Mouse (Mus musculus) forebrain, embryonic 12.5 days (tissue): ENCODE data around the gene Galnt2. TPM values are rescaled to one million over a fixed set of nuclear protein-coding genes. Genes with fewer than 3 reads are reported as not detected.

Experiments
- ATAC-seq: fragments of 200-750 bp; cut with Nextera tagmentation; 2 replicates; pipeline ENCODE4 v1.8.0; 2017; ENCODE audit warnings: moderate TSS enrichment; ENCODE audit not compliant: low FRiP score
- H3K27ac ChIP-seq: fragments of 300-500 bp; sonication (generic); 2 replicates; pipeline ENCODE4 v1.5.1; 2016; ENCODE audit warnings: mild to moderate bottlenecking
- H3K27me3 ChIP-seq: fragments of 300-500 bp; sonication (generic); 2 replicates; pipeline ENCODE4 v1.6.1; 2016; ENCODE audit warnings: mild to moderate bottlenecking
- H3K36me3 ChIP-seq: fragments of 300-500 bp; sonication (generic); replicated peaks from 2 replicates; pipeline ENCODE4 v1.6.1; 2016; ENCODE audit warnings: mild to moderate bottlenecking
- H3K4me1 ChIP-seq: fragments of 300-500 bp; sonication (generic); 2 replicates; pipeline ENCODE4 v1.6.1; 2016
- H3K4me2 ChIP-seq: fragments of 300-500 bp; sonication (generic); 2 replicates; pipeline ENCODE4 v1.6.1; 2016; ENCODE audit warnings: mild to moderate bottlenecking, moderate library complexity
- H3K4me3 ChIP-seq: fragments of 300-500 bp; sonication (generic); replicated peaks from 2 replicates; pipeline ENCODE4 v1.5.1; 2016; ENCODE audit warnings: mild to moderate bottlenecking
- H3K9ac ChIP-seq: fragments of 300-500 bp; sonication (generic); 2 replicates; pipeline ENCODE4 v1.6.1; 2016; ENCODE audit warnings: mild to moderate bottlenecking
- H3K9me3 ChIP-seq: fragments of 300-500 bp; sonication (generic); 2 replicates; pipeline ENCODE4 v1.6.1; 2016
- WGBS: fragments of 180-500 bp; shearing (Covaris S2); methylation state at CpG from one replicate; pipeline ENCODE4 v1.1.7; 2016; 5-methylcytosine and 5-hydroxymethylcytosine counted together
- polyA plus RNA-seq: library from polyadenylated mRNA; unstranded; fragments of >200 nt; fragmentation: Nextera tagmentation; extraction: Ambion mirVana; gene quantifications from 2 replicates; pipeline ENCODE4 v1.2.1, GENCODE M21; 2016

Gene Galnt2
- polyA plus RNA-seq: 62.5 and 71.8 TPM in 2 replicates

- under 1% methylated on average over 50 of the region's 53 CpGs for WGBS
- H3K4me3 ChIP-seq: peak within 1 kb of the TSS; percentile 92
Observed at GRCm38 (mm10) chr8:124231176-124231484, at the start of gene Galnt2. TSS of gene Galnt2 (plus strand) at chr8:124231391.

DNA sequence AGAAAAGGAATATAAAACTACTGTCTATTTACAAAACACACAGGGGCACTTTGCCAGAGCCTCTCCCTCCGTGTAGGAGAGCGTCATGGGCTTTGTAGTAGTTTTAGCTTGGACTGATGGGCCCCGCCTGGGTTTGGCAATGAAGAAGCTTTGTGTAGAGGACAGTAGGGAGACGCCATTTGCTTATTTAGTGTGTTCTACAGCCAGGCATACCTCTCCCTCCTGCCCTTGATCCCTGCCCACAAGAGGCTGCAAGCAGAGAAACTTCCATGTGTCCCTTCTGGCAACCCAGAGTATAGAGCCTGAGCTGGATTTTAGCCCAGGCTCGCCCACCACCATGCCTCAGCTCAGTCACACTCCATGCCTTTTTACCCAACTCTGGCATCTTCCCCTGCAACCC is 49.4 kb upstream of the Galnt2 start:
- Histone ChIP-seq H3K36me3 (no peaks in the 10 kb centered on the region), H3K27ac (no peak overlapping the region), H3K4me1 (peaks cover 4% of the 10 kb centered on the region; the same call in 1 of the 2 replicates), H3K4me2 (no peak overlapping the region), H3K4me3 (no peak overlapping the region), H3K9me3 (no peaks in the 10 kb centered on the region), H3K9ac (no peak overlapping the region), H3K27me3 (no peaks in the 10 kb centered on the region)
- no peak for ATAC-seq
- 88% methylated on average over 5 of the region's 5 CpGs for WGBS

More at GRCm38 (mm10) chr8:124231176-124231484, at the start of gene Galnt2:
- Histone ChIP-seq H3K4me2 (peak within 1 kb of the TSS; percentile 84), H3K27me3 (peaks cover 3% of the 10 kb centered on the region; the same call in 1 of the 2 replicates), H3K27ac (peak within 1 kb of the TSS; percentile 71), H3K9ac (peak within 1 kb of the TSS; percentile 92), H3K36me3 (no peaks in the 10 kb centered on the region), H3K9me3 (no peaks in the 10 kb centered on the region), H3K4me1 (peaks cover 33% of the 10 kb centered on the region)
- peak; percentile 88 for ATAC-seq

DNA sequence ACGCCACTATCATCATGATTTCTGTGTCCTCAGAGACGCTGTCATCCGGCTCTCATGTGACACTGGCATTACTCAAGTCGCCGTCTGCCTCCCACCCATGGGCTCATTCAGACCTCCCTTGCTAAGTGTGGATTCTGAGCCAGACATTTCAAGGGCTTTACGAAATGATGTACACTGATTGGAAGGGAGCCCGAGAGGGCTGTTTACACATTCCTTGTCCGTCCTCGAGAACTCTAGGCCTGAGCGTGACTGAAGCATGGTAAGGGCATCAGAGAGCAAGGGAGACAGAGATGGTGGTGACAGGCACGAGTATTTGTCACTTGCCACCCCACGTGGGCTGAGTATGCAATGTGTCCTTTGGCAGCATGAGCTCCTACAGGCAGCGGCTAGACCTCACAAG is 49.0 kb upstream of the Galnt2 start:
- no peaks in the 10 kb centered on the region for H3K36me3 ChIP-seq
- no peaks in the 10 kb centered on the region for H3K9me3 ChIP-seq
- WGBS: 80% methylated on average over 13 of the region's 13 CpGs
- no peak overlapping the region for H3K4me3 ChIP-seq
- no peaks in the 10 kb centered on the region for H3K27me3 ChIP-seq
- no peak overlapping the region for H3K4me2 ChIP-seq
- no peak for ATAC-seq
- no peak overlapping the region for H3K27ac ChIP-seq
- H3K4me1 ChIP-seq: peaks cover 4% of the 10 kb centered on the region; the same call in 1 of the 2 replicates
- H3K9ac ChIP-seq: no peak overlapping the region

- Histone ChIP-seq H3K4me1 (peaks cover 4% of the 10 kb centered on the region; the same call in 1 of the 2 replicates), H3K9ac (no peak overlapping the region), H3K27ac (no peak overlapping the region), H3K9me3 (no peaks in the 10 kb centered on the region), H3K4me2 (no peak overlapping the region), H3K4me3 (no peak overlapping the region), H3K27me3 (no peaks in the 10 kb centered on the region), H3K36me3 (no peaks in the 10 kb centered on the region)
- WGBS: 79% methylated on average over 3 of the region's 3 CpGs
- ATAC-seq: no peak
Observed at GRCm38 (mm10) chr8:124184078-124184477, 47.1 kb upstream of the Galnt2 start.

DNA sequence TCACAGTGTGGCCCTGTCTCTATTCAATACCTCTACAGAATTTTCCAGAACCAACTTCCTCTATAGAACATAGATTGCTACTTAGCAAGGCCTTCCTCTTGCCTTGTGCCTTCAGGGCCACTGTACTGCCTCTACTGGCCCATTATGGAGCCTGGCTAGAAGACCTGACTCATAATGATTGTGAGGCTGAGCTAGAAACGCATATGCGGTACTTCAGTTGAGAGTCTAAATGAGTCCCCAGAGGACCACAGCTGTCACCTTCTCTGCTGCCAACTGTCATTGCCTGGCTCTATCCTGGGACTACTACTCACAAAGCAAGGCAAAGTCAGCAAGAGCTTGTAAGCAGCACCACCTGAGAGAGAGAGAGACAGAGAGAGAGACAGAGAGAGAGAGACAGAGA is 46.7 kb upstream of the Galnt2 start:
- H3K9ac ChIP-seq: no peak overlapping the region
- 70% methylated on average over 2 of the region's 2 CpGs for WGBS
- H3K4me3 ChIP-seq: no peak overlapping the region
- H3K27me3 ChIP-seq: no peaks in the 10 kb centered on the region
- H3K9me3 ChIP-seq: no peaks in the 10 kb centered on the region
- no peak overlapping the region for H3K4me2 ChIP-seq
- H3K36me3 ChIP-seq: no peaks in the 10 kb centered on the region
- H3K4me1 ChIP-seq: peaks cover 4% of the 10 kb centered on the region; the same call in 1 of the 2 replicates
- ATAC-seq: no peak
- H3K27ac ChIP-seq: no peak overlapping the region

- Histone ChIP-seq H3K27ac (no peak overlapping the region), H3K4me1 (peaks cover 4% of the 10 kb centered on the region; the same call in 1 of the 2 replicates), H3K9ac (no peak overlapping the region), H3K4me2 (no peak overlapping the region), H3K9me3 (no peaks in the 10 kb centered on the region), H3K4me3 (no peak overlapping the region), H3K36me3 (no peaks in the 10 kb centered on the region), H3K27me3 (no peaks in the 10 kb centered on the region)
- no peak for ATAC-seq
- WGBS: 89% methylated on average over 6 of the region's 6 CpGs
Observed at GRCm38 (mm10) chr8:124185081-124185480, 46.1 kb upstream of the Galnt2 start.

- H3K4me3 ChIP-seq: no peak overlapping the region
- ATAC-seq: no peak
- WGBS: 82% methylated on average over 7 of the region's 7 CpGs
Observed at GRCm38 (mm10) chr8:124190388-124190787, 40.8 kb upstream of the Galnt2 start.

DNA sequence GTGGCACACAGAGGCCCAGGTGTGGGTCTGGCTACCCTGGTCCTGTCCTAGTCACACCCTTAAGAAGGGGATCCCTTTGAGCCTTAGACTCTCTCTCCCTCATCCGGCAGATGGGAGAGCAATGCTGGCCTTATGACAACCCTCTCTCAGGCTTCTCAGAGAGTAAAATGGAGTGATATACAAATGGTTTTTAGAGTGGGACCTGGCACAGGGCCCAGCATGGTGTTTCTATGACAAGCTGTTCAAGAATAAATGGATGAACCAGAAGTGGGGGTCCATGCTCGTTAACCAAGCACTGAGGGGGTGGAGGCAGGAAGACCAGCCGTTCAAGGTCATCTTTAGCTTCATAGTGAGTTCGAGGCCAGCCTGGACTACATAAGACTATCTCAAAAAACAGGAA is 38.9 kb upstream of the Galnt2 start:
- Histone ChIP-seq H3K9me3 (no peaks in the 10 kb centered on the region), H3K4me3 (no peak overlapping the region), H3K4me2 (no peak overlapping the region), H3K27ac (no peak overlapping the region), H3K27me3 (no peaks in the 10 kb centered on the region), H3K4me1 (0 out of 2 replicates have a peak, but pooled peaks cover 2% of the 10 kb centered on the region), H3K36me3 (no peaks in the 10 kb centered on the region), H3K9ac (no peak overlapping the region)
- WGBS: 66% methylated on average over 4 of the region's 4 CpGs
- ATAC-seq: no peak

More at GRCm38 (mm10) chr8:124190388-124190787, 40.8 kb upstream of the Galnt2 start:
- no peaks in the 10 kb centered on the region for H3K36me3 ChIP-seq
- H3K9me3 ChIP-seq: no peaks in the 10 kb centered on the region
- no peaks in the 10 kb centered on the region for H3K27me3 ChIP-seq
- no peak overlapping the region for H3K9ac ChIP-seq
- no peak overlapping the region for H3K4me2 ChIP-seq
- H3K4me1 ChIP-seq: no peaks in the 10 kb centered on the region
- no peak overlapping the region for H3K27ac ChIP-seq

- Histone ChIP-seq H3K27ac (no peak overlapping the region), H3K4me3 (no peak overlapping the region), H3K9me3 (no peaks in the 10 kb centered on the region), H3K4me1 (0 out of 2 replicates have a peak, but pooled peaks cover 2% of the 10 kb centered on the region), H3K9ac (no peak overlapping the region), H3K36me3 (no peaks in the 10 kb centered on the region), H3K27me3 (no peaks in the 10 kb centered on the region), H3K4me2 (no peak overlapping the region)
- ATAC-seq: no peak
- WGBS: 92% methylated on average over 10 of the region's 10 CpGs
Observed at GRCm38 (mm10) chr8:124192976-124193375, 38.2 kb upstream of the Galnt2 start.

DNA sequence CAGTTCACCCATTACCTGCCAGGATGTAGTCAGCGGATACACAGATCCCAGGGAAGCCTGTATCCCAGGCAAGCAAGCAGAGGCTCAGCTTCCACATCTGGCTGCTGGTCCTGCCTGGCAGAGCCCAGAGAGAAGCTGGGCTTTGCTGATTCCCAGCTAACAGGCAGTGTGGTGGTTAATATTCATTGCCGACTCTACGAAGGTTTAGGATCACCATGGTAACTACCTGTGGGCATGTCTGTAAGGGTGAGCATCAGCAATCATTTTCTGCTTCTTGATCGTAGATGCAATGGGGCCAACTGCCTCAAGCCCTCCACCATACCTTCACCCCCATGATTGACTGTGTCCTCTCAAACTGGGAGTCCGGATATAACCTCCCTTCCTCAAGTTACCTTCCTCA is 37.2 kb upstream of the Galnt2 start:
- H3K27ac ChIP-seq: no peak overlapping the region
- H3K36me3 ChIP-seq: no peaks in the 10 kb centered on the region
- 81% methylated on average over 5 of the region's 5 CpGs for WGBS
- H3K9ac ChIP-seq: no peak overlapping the region
- H3K27me3 ChIP-seq: no peaks in the 10 kb centered on the region; the same call in 1 of the 2 replicates
- no peak for ATAC-seq
- no peak overlapping the region for H3K4me2 ChIP-seq
- H3K4me3 ChIP-seq: no peak overlapping the region
- H3K9me3 ChIP-seq: no peaks in the 10 kb centered on the region
- H3K4me1 ChIP-seq: 0 out of 2 replicates have a peak, but pooled peaks cover 2% of the 10 kb centered on the region

GRCm38 (mm10) chr8:124196195-124196594 is 35.0 kb upstream of the Galnt2 start:
- ATAC-seq: no peak
- no peak overlapping the region for H3K4me3 ChIP-seq
- H3K4me2 ChIP-seq: no peak overlapping the region
- 67% methylated on average over 5 of the region's 5 CpGs for WGBS
- no peaks in the 10 kb centered on the region for H3K9me3 ChIP-seq
- H3K27ac ChIP-seq: no peak overlapping the region
- H3K27me3 ChIP-seq: no peaks in the 10 kb centered on the region; the same call in 1 of the 2 replicates
- 0 out of 2 replicates have a peak, but pooled peaks cover 2% of the 10 kb centered on the region for H3K4me1 ChIP-seq
- no peak overlapping the region for H3K9ac ChIP-seq
- no peaks in the 10 kb centered on the region for H3K36me3 ChIP-seq

GRCm38 (mm10) chr8:124196797-124197196 is 34.4 kb upstream of the Galnt2 start:
- Histone ChIP-seq H3K36me3 (no peaks in the 10 kb centered on the region), H3K27me3 (no peaks in the 10 kb centered on the region; the same call in 1 of the 2 replicates), H3K4me1 (0 out of 2 replicates have a peak, but pooled peaks cover 2% of the 10 kb centered on the region), H3K4me3 (no peak overlapping the region), H3K4me2 (no peak overlapping the region), H3K27ac (no peak overlapping the region), H3K9ac (no peak overlapping the region), H3K9me3 (no peaks in the 10 kb centered on the region)
- ATAC-seq: no peak
- 58% methylated on average over 5 of the region's 5 CpGs for WGBS

- H3K27me3 ChIP-seq: no peaks in the 10 kb centered on the region; the same call in 1 of the 2 replicates
- H3K4me1 ChIP-seq: 0 out of 2 replicates have a peak, but pooled peaks cover 2% of the 10 kb centered on the region
- no peaks in the 10 kb centered on the region for H3K9me3 ChIP-seq
- no peaks in the 10 kb centered on the region for H3K36me3 ChIP-seq
- WGBS: 79% methylated on average over 7 of the region's 7 CpGs
- no peak overlapping the region for H3K4me3 ChIP-seq
- ATAC-seq: no peak
- no peak overlapping the region for H3K9ac ChIP-seq
- no peak overlapping the region for H3K27ac ChIP-seq
- no peak overlapping the region for H3K4me2 ChIP-seq
Observed at GRCm38 (mm10) chr8:124198230-124198629, 33.0 kb upstream of the Galnt2 start.
